Mouse (Mus musculus) forebrain, embryonic 14.5 days (tissue): ENCODE data around the gene 1700001O22Rik. TPM values are rescaled to one million over a fixed set of nuclear protein-coding genes. Genes with fewer than 3 reads are reported as not detected.

ENCODE experiments used
- ATAC-seq: fragments of 200-750 bp; cut with Nextera tagmentation; 2 replicates; pipeline ENCODE4 v1.8.0; 2017; ENCODE audit warnings: mild to moderate bottlenecking, moderate library complexity
- DNase-seq: peaks from one replicate; pipeline ENCODE4 v3.0.0-alpha.2; 2015; ENCODE audit warnings: low spot score
- H3K27ac ChIP-seq: fragments of 300-500 bp; sonication (generic); 2 replicates; pipeline ENCODE4 v1.5.1; 2014; ENCODE audit warnings: low read depth, mild to moderate bottlenecking, control low read depth, low read length, moderate library complexity
- H3K27me3 ChIP-seq: fragments of 300-500 bp; sonication (generic); replicated peaks from 2 replicates; pipeline ENCODE4 v1.6.1; 2014; ENCODE audit warnings: low read length, control low read depth, mixed read lengths; ENCODE audit not compliant: control insufficient read depth, insufficient read depth
- H3K36me3 ChIP-seq: fragments of 300-500 bp; sonication (generic); 2 replicates; pipeline ENCODE4 v1.6.1; 2014; ENCODE audit warnings: low read length, control low read depth; ENCODE audit not compliant: control insufficient read depth, insufficient read depth
- H3K4me1 ChIP-seq: fragments of 300-500 bp; sonication (generic); 2 replicates; pipeline ENCODE4 v1.6.1; 2014; ENCODE audit warnings: antibody characterized with exemption, low read length, control low read depth; ENCODE audit not compliant: control insufficient read depth, insufficient read depth
- H3K4me2 ChIP-seq: fragments of 300-500 bp; sonication (generic); 2 replicates; pipeline ENCODE4 v1.6.1; 2014; ENCODE audit warnings: mild to moderate bottlenecking, control low read depth, low read length
- H3K4me3 ChIP-seq: fragments of 300-500 bp; sonication (generic); 2 replicates; pipeline ENCODE4 v1.5.1; 2014; ENCODE audit warnings: low read depth, low read length, control low read depth
- H3K9ac ChIP-seq: fragments of 300-500 bp; sonication (generic); 2 replicates; pipeline ENCODE4 v1.6.1; 2014; ENCODE audit warnings: mild to moderate bottlenecking, low read length, control low read depth, moderate library complexity
- H3K9me3 ChIP-seq: fragments of 300-500 bp; sonication (generic); replicated peaks from 2 replicates; pipeline ENCODE4 v1.6.1; 2016; ENCODE audit warnings: low read length, control low read depth, mixed read lengths; ENCODE audit not compliant: control insufficient read depth
- WGBS: fragments of 180-500 bp; shearing (Covaris S2); extraction: QIAGEN DNeasy Blood & Tissue Kit; methylation state at CpG from one replicate; pipeline ENCODE4 v1.1.7; 2014; 5-methylcytosine and 5-hydroxymethylcytosine counted together
- polyA plus RNA-seq: library from polyadenylated mRNA; unstranded; fragments of >200 nt; fragmentation: Nextera tagmentation; extraction: Ambion mirVana; gene quantifications from 2 replicates; pipeline ENCODE4 v1.2.1, GENCODE M21; 2014

Gene 1700001O22Rik
- polyA plus RNA-seq, 1 experiment from 2014 or later, result 2.4 TPM

- DNase-seq (no peak), ATAC-seq (no peak)
- no peak overlapping the region for H3K9ac ChIP-seq
- no peak overlapping the region for H3K27ac ChIP-seq
- H3K4me3 ChIP-seq, result no peak overlapping the region
- H3K4me2 ChIP-seq, result no peak overlapping the region
- H3K36me3 ChIP-seq, result no peaks in the 10 kb centered on the region
- no peaks in the 10 kb centered on the region for H3K9me3 ChIP-seq
- no peaks in the 10 kb centered on the region for H3K27me3 ChIP-seq
- peaks cover 5% of the 10 kb centered on the region; the same call in 1 of the 2 replicates for H3K4me1 ChIP-seq
- WGBS, result 87% methylated on average over 3 of the region's 3 CpGs
Measured at GRCm38 (mm10) chr2:30777266-30777665, 26.2 kb downstream of the 1700001O22Rik start.

- ATAC-seq (no peak), DNase-seq (no peak)
- 61% methylated on average over 3 of the region's 3 CpGs for WGBS
- Histone ChIP-seq H3K4me1 (peaks cover 15% of the 10 kb centered on the region), H3K4me3 (no peak overlapping the region), H3K27me3 (no peaks in the 10 kb centered on the region), H3K9ac (no peak overlapping the region), H3K27ac (no peak overlapping the region), H3K36me3 (no peaks in the 10 kb centered on the region), H3K9me3 (no peaks in the 10 kb centered on the region), H3K4me2 (no peak overlapping the region)
Measured at GRCm38 (mm10) chr2:30775955-30776354, 27.5 kb downstream of the 1700001O22Rik start.

DNA sequence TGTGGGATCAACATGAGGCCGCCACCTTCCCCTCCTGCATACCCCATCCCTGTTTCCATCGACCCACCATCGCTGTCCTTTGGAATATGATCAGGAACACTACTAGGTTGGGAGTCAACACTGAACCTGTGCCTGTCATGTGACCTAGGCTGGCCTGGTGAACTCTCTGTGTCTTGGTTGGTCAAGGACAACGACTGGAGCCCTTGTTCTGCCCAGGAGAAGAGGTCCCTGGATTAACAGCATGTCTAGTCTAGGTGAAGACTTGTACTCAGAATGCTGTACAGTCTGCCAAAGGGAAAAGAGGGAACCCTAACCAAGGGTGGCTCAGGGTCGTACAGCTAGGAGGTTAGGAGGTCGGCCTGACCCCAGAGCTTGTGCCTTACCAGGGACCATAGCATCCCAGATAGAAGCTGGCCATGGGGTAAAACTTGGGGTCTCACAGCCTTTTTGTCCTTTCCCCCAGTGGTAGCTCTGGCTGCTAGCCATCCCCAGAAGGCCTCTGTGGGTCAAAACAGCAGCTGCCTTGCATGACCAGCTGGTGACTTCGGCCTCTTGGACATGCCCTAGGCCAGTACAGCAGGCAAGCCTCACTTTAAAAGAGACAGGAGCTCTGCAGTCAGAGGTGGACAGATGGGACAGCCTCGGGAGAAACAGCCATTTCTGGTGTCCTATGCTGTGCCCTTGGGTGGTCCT lies 30.0 kb downstream of the 1700001O22Rik start:
- Histone ChIP-seq H3K9me3 (no peaks in the 10 kb centered on the region), H3K4me1 (peaks cover 15% of the 10 kb centered on the region), H3K27me3 (no peaks in the 10 kb centered on the region), H3K27ac (peak overlapping the region; percentile 23; the same call in 1 of the 2 replicates), H3K9ac (no peak overlapping the region), H3K36me3 (no peaks in the 10 kb centered on the region), H3K4me2 (no peak overlapping the region), H3K4me3 (no peak overlapping the region)
- no peak for DNase-seq
- 82% methylated on average over 8 of the region's 8 CpGs for WGBS
- ATAC-seq, result no peak

DNA sequence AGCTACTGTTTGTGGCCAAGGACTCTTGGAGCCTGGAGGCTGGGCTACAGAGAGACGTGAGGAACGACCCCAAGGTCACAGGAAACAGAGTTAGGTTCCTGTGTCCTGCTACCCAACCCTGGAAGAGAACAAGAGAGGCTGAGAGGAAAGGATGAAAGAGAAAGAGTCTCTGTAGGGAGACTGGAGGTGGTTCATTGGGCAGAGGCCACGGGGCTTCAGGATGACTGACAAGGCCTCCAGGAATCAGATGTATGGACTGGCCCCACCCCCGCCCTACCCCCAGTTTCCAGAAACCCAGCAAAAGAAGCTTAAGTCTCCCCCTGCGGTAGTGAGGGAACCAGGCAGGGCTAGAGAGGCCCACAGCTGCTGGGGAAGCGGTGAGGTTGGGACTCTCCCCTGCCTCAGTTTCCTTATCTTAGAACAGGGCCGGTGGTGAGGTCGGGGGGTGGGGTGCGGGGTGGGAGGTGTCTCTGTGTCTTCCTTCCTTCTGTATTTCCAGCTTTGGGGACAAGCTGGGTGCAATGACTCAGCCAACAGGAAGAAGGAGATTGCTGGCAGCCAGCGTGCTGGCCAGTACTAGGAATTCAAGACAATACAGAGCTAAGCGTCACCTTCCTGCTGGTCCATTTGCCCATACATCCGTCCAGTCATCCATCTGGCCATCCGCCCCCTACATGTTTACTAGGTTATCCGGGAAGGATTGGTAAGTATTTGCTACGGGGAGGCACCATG lies 30.7 kb downstream of the 1700001O22Rik start:
- no peak for ATAC-seq
- Histone ChIP-seq H3K36me3 (no peaks in the 10 kb centered on the region), H3K4me2 (no peak overlapping the region), H3K4me1 (peaks cover 17% of the 10 kb centered on the region), H3K9ac (no peak overlapping the region), H3K4me3 (no peak overlapping the region), H3K9me3 (no peaks in the 10 kb centered on the region), H3K27ac (peak overlapping the region; percentile 92), H3K27me3 (no peaks in the 10 kb centered on the region)
- 43% methylated on average over 15 of the region's 15 CpGs for WGBS
- no peak for DNase-seq

DNA sequence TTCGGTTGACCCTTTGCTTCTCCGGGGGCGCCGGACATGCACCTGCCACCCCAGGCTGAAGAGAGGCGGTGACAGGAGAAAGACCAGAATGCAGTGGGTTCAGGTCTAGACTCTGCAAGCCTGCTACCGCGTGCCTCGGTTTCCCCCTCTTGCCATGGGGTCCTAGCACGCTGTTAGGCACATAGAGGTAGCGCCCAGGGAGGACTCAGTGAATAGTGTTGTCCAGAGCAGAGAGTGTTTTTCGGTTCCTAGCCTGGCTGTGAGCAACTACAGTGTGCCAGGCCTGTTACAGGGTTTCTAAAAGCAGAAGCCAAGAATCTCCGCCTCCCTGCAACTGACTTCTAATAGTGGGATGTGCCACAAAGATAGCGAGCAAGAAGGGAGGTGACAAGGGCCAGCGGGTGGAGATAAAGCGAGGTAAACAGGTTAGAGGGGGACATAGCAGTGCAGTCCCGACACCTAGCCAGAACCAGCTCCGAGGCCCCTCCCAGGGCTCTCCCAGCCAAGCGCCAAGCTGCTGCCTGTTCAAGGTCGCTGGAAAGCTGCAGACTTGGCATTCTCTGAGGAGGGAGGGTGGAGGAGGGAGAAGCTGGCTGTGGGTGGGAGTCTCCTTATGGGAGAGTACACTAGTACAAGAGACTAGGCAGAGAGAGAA lies 31.5 kb downstream of the 1700001O22Rik start:
- WGBS, result 6% methylated on average over 19 of the region's 19 CpGs
- peak; percentile 87 for DNase-seq
- Histone ChIP-seq H3K4me2 (peak overlapping the region; percentile 87), H3K9ac (peak overlapping the region; percentile 71), H3K27me3 (no peaks in the 10 kb centered on the region), H3K9me3 (no peaks in the 10 kb centered on the region), H3K4me3 (peak overlapping the region; percentile 39), H3K36me3 (no peaks in the 10 kb centered on the region), H3K27ac (peak overlapping the region; percentile 92), H3K4me1 (peaks cover 17% of the 10 kb centered on the region)
- ATAC-seq, result peak; percentile 79

DNA sequence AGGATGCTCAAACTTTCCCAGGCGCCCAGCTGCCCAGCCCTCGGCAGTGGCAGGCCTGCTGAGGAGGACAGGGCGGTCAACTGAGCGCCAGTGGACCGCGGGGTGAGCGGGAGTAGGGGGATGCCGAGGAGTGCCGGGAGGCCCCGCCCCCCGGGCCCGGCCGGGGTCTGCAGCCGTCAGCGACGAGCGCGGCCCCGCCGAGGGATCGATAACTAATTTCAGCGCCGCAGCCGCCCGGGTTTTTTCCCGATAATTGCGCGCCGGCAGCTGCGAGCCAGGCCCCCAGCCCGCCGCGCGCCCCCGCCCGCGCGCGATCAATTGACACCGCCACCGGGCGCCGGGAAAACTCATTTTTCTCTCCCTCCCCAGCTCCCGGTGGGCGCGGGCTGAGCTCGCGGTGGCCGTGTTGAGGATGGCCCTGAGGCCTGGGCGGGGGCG lies 32.1 kb downstream of the 1700001O22Rik start:
- Histone ChIP-seq H3K4me3 (peak overlapping the region; percentile 39), H3K9ac (peak overlapping the region; percentile 71), H3K36me3 (no peaks in the 10 kb centered on the region), H3K4me2 (peak overlapping the region; percentile 87), H3K27me3 (no peaks in the 10 kb centered on the region), H3K27ac (peak overlapping the region; percentile 92), H3K9me3 (no peaks in the 10 kb centered on the region), H3K4me1 (peaks cover 17% of the 10 kb centered on the region)
- under 1% methylated on average over 44 of the region's 51 CpGs for WGBS
- ATAC-seq (peak; percentile 37), DNase-seq (peak; percentile 44)

GRCm38 (mm10) chr2:30769187-30769586 lies 34.3 kb downstream of the 1700001O22Rik start:
- 57% methylated on average over 6 of the region's 6 CpGs for WGBS
- H3K4me1 ChIP-seq, result peaks cover 17% of the 10 kb centered on the region

GRCm38 (mm10) chr2:30768529-30768928 lies 34.9 kb downstream of the 1700001O22Rik start:
- DNase-seq (no peak), ATAC-seq (no peak)
- H3K4me1 ChIP-seq, result peaks cover 17% of the 10 kb centered on the region
- 66% methylated on average over 5 of the region's 5 CpGs for WGBS
- no peak overlapping the region for H3K4me3 ChIP-seq
- H3K4me2 ChIP-seq, result no peak overlapping the region
- 0 out of 2 replicates have a peak overlapping the region, but pooled peaks have one; percentile 11 for H3K27ac ChIP-seq
- no peaks in the 10 kb centered on the region for H3K36me3 ChIP-seq
- no peaks in the 10 kb centered on the region for H3K9me3 ChIP-seq
- H3K27me3 ChIP-seq, result no peaks in the 10 kb centered on the region
- no peak overlapping the region for H3K9ac ChIP-seq

More at GRCm38 (mm10) chr2:30769187-30769586, 34.3 kb downstream of the 1700001O22Rik start:
- Histone ChIP-seq H3K9me3 (no peaks in the 10 kb centered on the region), H3K27me3 (no peaks in the 10 kb centered on the region), H3K36me3 (no peaks in the 10 kb centered on the region), H3K4me2 (no peak overlapping the region), H3K27ac (peak overlapping the region; percentile 11; the same call in 1 of the 2 replicates), H3K9ac (no peak overlapping the region), H3K4me3 (no peak overlapping the region)
- ATAC-seq (no peak), DNase-seq (no peak)
